Mouse (Mus musculus) brain, embryonic 14.5 days (tissue): Measurements from ENCODE around the gene Syne1.

ENCODE experiments used
- CTCF ChIP-seq: fragments of 200-500 bp; IDR thresholded peaks from 2 replicates; pipeline ENCODE4 v1.5.1; 2012; ENCODE audit warnings: inconsistent platforms, mild to moderate bottlenecking, moderate library complexity, borderline replicate concordance; ENCODE audit not compliant: insufficient read depth, insufficient read length; ENCODE audit errors: extremely low read depth
- POLR2A ChIP-seq: fragments of 200-500 bp; IDR thresholded peaks from 2 replicates; pipeline ENCODE4 v1.6.1; 2012; ENCODE audit warnings: mild to moderate bottlenecking, inconsistent platforms, borderline replicate concordance; ENCODE audit not compliant: poor library complexity, insufficient read depth, insufficient read length, severe bottlenecking; ENCODE audit errors: extremely low read depth

GRCm38 (mm10) chr10:5490029-5490428 is 61.3 kb downstream of the Syne1 start:
- TF ChIP-seq POLR2A (no peak), CTCF (peak; percentile 52; the same call in 1 of the 2 replicates)
